Mouse (Mus musculus): ENCODE results near the gene Birc6.

DNA sequence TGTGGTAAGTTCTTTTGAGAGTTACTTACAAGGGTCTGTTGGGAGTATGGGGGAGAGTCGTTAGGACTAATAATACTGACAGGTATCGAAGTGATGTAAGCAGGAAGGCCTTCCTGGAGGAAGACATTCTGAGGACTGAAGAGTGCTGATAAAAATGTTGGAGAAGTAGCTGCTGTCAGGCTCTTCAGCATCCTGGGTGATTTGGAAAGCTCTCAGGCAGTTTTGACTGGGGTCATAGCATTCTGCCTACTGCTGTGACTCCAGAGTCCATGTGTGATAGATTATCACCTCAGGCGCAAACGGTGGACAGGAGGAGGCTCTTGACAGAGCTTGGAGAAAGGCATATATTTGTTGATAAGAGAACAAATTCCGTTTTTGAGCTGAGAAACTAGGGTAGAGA is 177.4 kb downstream of the Birc6 start:
- TF ChIP-seq POLR2A (IDR thresholded peaks at IDR 0.05; ENCODE audit: borderline replicate concordance, control insufficient read depth, low read depth, low read length), result no peak
- TF ChIP-seq CTCF (IDR thresholded peaks at IDR 0.05; ENCODE audit: control insufficient read depth, insufficient read depth, low read length), result no peak

All from bone marrow, adult 2 months (tissue).